Mouse (Mus musculus) cerebellum, adult 2 months (tissue): ENCODE data around the gene Slc47a1.

Source experiments
- CTCF ChIP-seq: fragments of 200-500 bp; IDR thresholded peaks from 2 replicates; pipeline ENCODE4 v1.5.1; 2011; ENCODE audit warnings: low read depth, mild to moderate bottlenecking, control low read depth, low read length, moderate library complexity, borderline replicate concordance; ENCODE audit not compliant: insufficient read depth
- POLR2A ChIP-seq: fragments of 200-500 bp; IDR thresholded peaks from 2 replicates; pipeline ENCODE4 v1.6.1; 2011; ENCODE audit warnings: low read length, control low read depth, borderline replicate concordance; ENCODE audit not compliant: insufficient read depth

GRCm38 (mm10) chr11:61364096-61364495 is 14.0 kb downstream of the Slc47a1 start:
- TF ChIP-seq CTCF (no peak), POLR2A (no peak)
